15 mouse cellular contexts compared by ENCODE assay signal in the genomic region with DNA sequence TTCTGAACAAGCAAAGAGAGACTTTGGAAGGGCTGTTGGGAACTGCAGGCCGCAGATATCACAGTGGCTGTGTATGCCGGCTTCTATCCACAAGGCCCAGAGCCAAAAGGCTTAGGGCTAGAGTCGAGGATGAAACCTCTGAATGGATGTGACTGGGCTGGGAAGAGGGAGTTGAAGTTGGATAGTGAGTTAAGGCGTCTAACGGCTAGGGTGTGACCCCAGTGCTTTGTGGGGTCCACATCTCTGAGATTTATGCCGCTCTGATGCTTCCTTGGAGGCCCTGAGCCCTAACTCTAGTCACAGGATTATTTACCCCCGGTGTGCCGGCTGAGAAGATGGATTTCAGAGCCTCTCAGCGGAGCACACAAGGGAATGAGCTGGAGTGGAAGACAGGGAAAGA. TPM values are rescaled to one million over a fixed set of nuclear protein-coding genes. Genes with fewer than 3 reads are reported as not detected.
DNase-seq lines count a peak whose midpoint lies in the region; ATAC-seq and TF ChIP-seq lines count a peak whose summit lies in the region.
"Had no signal": no experiment of that assay in that cellular context is flagged by ENCODE, and none has a peak within 500 bp of the region (broad histone marks: within the 10 kb centered on the region; RNA-seq: fewer than 3 reads in every experiment).

No protein-coding gene starts in this region.

- TF ChIP-seq CTCF in lung, adult 2 months (IDR thresholded peaks at IDR 0.05; ENCODE audit: insufficient read depth, low read length), result no peak

- peak overlapping the region; percentile 58 for H3K9ac ChIP-seq in heart, embryonic 13.5 days
- peak overlapping the region; percentile 43; the same call in 1 of the 2 replicates for H3K9ac ChIP-seq in lung, embryonic 16.5 days (ENCODE audit: low read length)
- H3K9ac ChIP-seq in intestine, embryonic 16.5 days (ENCODE audit: low read depth, low read length), result no peak overlapping the region; the same call in 1 of the 2 replicates
- H3K9ac ChIP-seq in stomach, embryonic 15.5 days, result no peak overlapping the region
- H3K9ac ChIP-seq in hindbrain, embryonic 11.5 days (ENCODE audit: low read depth, low read length), result no peak overlapping the region

- ATAC-seq in heart, embryonic 13.5 days (ENCODE audit: extremely low read depth, insufficient number of reproducible peaks, low FRiP score, low TSS enrichment), result no peak
- no peak for ATAC-seq in lung, embryonic 16.5 days (ENCODE audit: low read depth)
- ATAC-seq in intestine, embryonic 16.5 days, result no peak
- no peak for ATAC-seq in stomach, embryonic 15.5 days (ENCODE audit: insufficient read depth, low FRiP score, low read depth)
- ATAC-seq in hindbrain, embryonic 11.5 days (ENCODE audit: low FRiP score), result no peak
- no peak for ATAC-seq in erythroblast, adult 5-6 weeks (replicated peaks; ENCODE audit: low FRiP score, poor library complexity, severe bottlenecking)
- ATAC-seq: Patski had no signal

- H3K9me3 ChIP-seq in heart, embryonic 13.5 days, result no peaks in the 10 kb centered on the region
- H3K9me3 ChIP-seq in lung, embryonic 16.5 days (ENCODE audit: control insufficient read depth, low read length), result no peaks in the 10 kb centered on the region
- H3K9me3 ChIP-seq in intestine, embryonic 16.5 days (ENCODE audit: control insufficient read depth, low read length), result no peaks in the 10 kb centered on the region
- H3K9me3 ChIP-seq in stomach, embryonic 15.5 days, result no peaks in the 10 kb centered on the region
- no peaks in the 10 kb centered on the region for H3K9me3 ChIP-seq in hindbrain, embryonic 11.5 days (ENCODE audit: control insufficient read depth, low read length)

- no peaks in the 10 kb centered on the region for H3K27me3 ChIP-seq in heart, embryonic 13.5 days (replicated peaks)
- no peaks in the 10 kb centered on the region for H3K27me3 ChIP-seq in lung, embryonic 16.5 days (ENCODE audit: control insufficient read depth, insufficient read depth, low read depth, low read length)
- no peaks in the 10 kb centered on the region for H3K27me3 ChIP-seq in intestine, embryonic 16.5 days (replicated peaks; ENCODE audit: control insufficient read depth, insufficient read depth, low read length)
- no peaks in the 10 kb centered on the region for H3K27me3 ChIP-seq in stomach, embryonic 15.5 days (replicated peaks)
- H3K27me3 ChIP-seq in hindbrain, embryonic 11.5 days (ENCODE audit: control insufficient read depth, insufficient read depth, low read length), result no peaks in the 10 kb centered on the region

- DNase-seq in heart, postnatal 14 days, result no peak
- no peak for DNase-seq in lung, adult 2 months
- no peak for DNase-seq in hindbrain, embryonic 11.5 days (ENCODE audit: low spot score)
- DNase-seq: adrenal gland, adult 8-10 months; cerebellum, postnatal 36 days; gastrocnemius, postnatal 10 days; thymus, adult 2 months had no signal

- peaks cover 68% of the 10 kb centered on the region for H3K4me1 ChIP-seq in heart, embryonic 13.5 days
- H3K4me1 ChIP-seq in lung, embryonic 16.5 days (replicated peaks; ENCODE audit: control insufficient read depth, insufficient read depth, low read length), result peaks cover 34% of the 10 kb centered on the region
- peaks cover 3% of the 10 kb centered on the region; the same call in 1 of the 2 replicates for H3K4me1 ChIP-seq in lung, adult 2 months (ENCODE audit: control insufficient read depth, insufficient read depth, low read length)
- H3K4me1 ChIP-seq in intestine, embryonic 16.5 days (ENCODE audit: control insufficient read depth, insufficient read depth, low read length), result peaks cover 44% of the 10 kb centered on the region
- H3K4me1 ChIP-seq in stomach, embryonic 15.5 days, result peaks cover 44% of the 10 kb centered on the region
- H3K4me1 ChIP-seq in hindbrain, embryonic 11.5 days (replicated peaks; ENCODE audit: control insufficient read depth, insufficient read depth, low read length), result peaks cover 7% of the 10 kb centered on the region; the same call in 1 of the 2 replicates

- no peak overlapping the region for H3K4me3 ChIP-seq in heart, embryonic 13.5 days
- H3K4me3 ChIP-seq in lung, embryonic 16.5 days (ENCODE audit: low read length), result no peak overlapping the region
- no peak overlapping the region for H3K4me3 ChIP-seq in lung, adult 2 months (replicated peaks; ENCODE audit: extremely low read depth, low read depth, low read length)
- H3K4me3 ChIP-seq in intestine, embryonic 16.5 days (ENCODE audit: low read length), result no peak overlapping the region
- no peak overlapping the region for H3K4me3 ChIP-seq in stomach, embryonic 15.5 days (replicated peaks)
- H3K4me3 ChIP-seq in hindbrain, embryonic 11.5 days (ENCODE audit: low read depth, low read length), result no peak overlapping the region

- peak overlapping the region; percentile 86 for H3K27ac ChIP-seq in heart, embryonic 13.5 days (replicated peaks)
- peak overlapping the region; percentile 75 for H3K27ac ChIP-seq in lung, embryonic 16.5 days (ENCODE audit: low read length)
- peak overlapping the region; percentile 89 for H3K27ac ChIP-seq in intestine, embryonic 16.5 days (ENCODE audit: low read length)
- H3K27ac ChIP-seq in stomach, embryonic 15.5 days, result peak overlapping the region; percentile 83
- no peak overlapping the region for H3K27ac ChIP-seq in hindbrain, embryonic 11.5 days (ENCODE audit: low read depth, low read length)
- H3K27ac ChIP-seq: macrophage had no signal

- 0 out of 2 replicates have a peak overlapping the region, but pooled peaks have one; percentile 20 for H3K4me2 ChIP-seq in heart, embryonic 13.5 days
- no peak overlapping the region for H3K4me2 ChIP-seq in lung, embryonic 16.5 days (ENCODE audit: low read depth, low read length)
- no peak overlapping the region for H3K4me2 ChIP-seq in intestine, embryonic 16.5 days (ENCODE audit: low read depth, low read length)
- H3K4me2 ChIP-seq in stomach, embryonic 15.5 days, result no peak overlapping the region
- no peak overlapping the region for H3K4me2 ChIP-seq in hindbrain, embryonic 11.5 days (replicated peaks; ENCODE audit: low read depth, low read length)

- TF ChIP-seq POLR2A in lung, adult 2 months (IDR thresholded peaks at IDR 0.05; ENCODE audit: borderline replicate concordance, extremely low read depth, low read depth, low read length), result no peak

- H3K36me3 ChIP-seq in heart, embryonic 13.5 days, result no peaks in the 10 kb centered on the region
- H3K36me3 ChIP-seq in lung, embryonic 16.5 days (ENCODE audit: control insufficient read depth, insufficient read depth, low read length), result no peaks in the 10 kb centered on the region
- no peaks in the 10 kb centered on the region for H3K36me3 ChIP-seq in intestine, embryonic 16.5 days (ENCODE audit: control insufficient read depth, insufficient read depth, low read length)
- no peaks in the 10 kb centered on the region for H3K36me3 ChIP-seq in stomach, embryonic 15.5 days
- H3K36me3 ChIP-seq in hindbrain, embryonic 11.5 days (ENCODE audit: control insufficient read depth, insufficient read depth, low read length), result no peaks in the 10 kb centered on the region

- intact Hi-C loops in heart, postnatal 14 days (cut with DNase I), result no loop called here

- 38% methylated on average over 9 of the region's 9 CpGs for WGBS in heart, embryonic 13.5 days
- WGBS in lung, embryonic 16.5 days, result 35% methylated on average over 9 of the region's 9 CpGs
- 59% methylated on average over 9 of the region's 9 CpGs for WGBS in lung, adult 2 months
- 41% methylated on average over 9 of the region's 9 CpGs for WGBS in intestine, embryonic 16.5 days
- whole genome bisulfite sequencing in stomach, embryonic 15.5 days, result 36% methylated on average over 9 of the region's 9 CpGs
- 64% methylated on average over 9 of the region's 9 CpGs for WGBS in hindbrain, embryonic 11.5 days

RNA-seq across cellular contexts. Expression of gene 1700122O11Rik, which starts 33.5 kb away (rescaled TPM):
- not detected in 2 replicates for polyA plus RNA-seq in heart, embryonic 13.5 days (2015; fragmentation: Nextera tagmentation; extraction: Ambion mirVana)
- not detected for total RNA-seq in heart, postnatal 14 days (2021)
- polyA plus RNA-seq in lung, embryonic 16.5 days (2015; fragmentation: Nextera tagmentation; extraction: Ambion mirVana), result not detected in 2 replicates
- polyA plus RNA-seq in lung, adult 2 months (2012; rRNA removed), result not detected in 2 replicates
- not detected in 2 replicates for polyA plus RNA-seq in intestine, embryonic 16.5 days (2015; fragmentation: Nextera tagmentation; extraction: Ambion mirVana)
- polyA plus RNA-seq in stomach, embryonic 15.5 days (2015; fragmentation: Nextera tagmentation; extraction: Ambion mirVana), result 0.18 TPM in 1 of 2 replicates, not detected in the other
- not detected in 2 replicates for polyA plus RNA-seq in hindbrain, embryonic 11.5 days (2014; fragmentation: Nextera tagmentation; extraction: Ambion mirVana)
- not detected in 2 replicates for total RNA-seq in erythroblast, adult 5-6 weeks (2015; ENCODE audit: low replicate concordance)
- not detected in 2 replicates for total RNA-seq in erythroblast, adult 5-6 weeks (2017; ENCODE audit: low replicate concordance)
- total RNA-seq: gastrocnemius, postnatal 10 days; left cerebral cortex, adult 8-10 months had no signal
- polyA plus RNA-seq: macrophage; Patski; thymus, adult 2 months had no signal

Comparison
In these comparisons a context has a peak if more than half of its experiments do, and no peak if none do; other contexts are left out.
1. H3K9ac ChIP-seq: peak in heart, embryonic 13.5 days (single experiment) and lung, embryonic 16.5 days (single experiment); none in intestine, embryonic 16.5 days (single experiment), stomach, embryonic 15.5 days (single experiment) and hindbrain, embryonic 11.5 days (single experiment).